Mouse (Mus musculus): ENCODE data around the gene Cpne2. TPM values are rescaled to one million over a fixed set of nuclear protein-coding genes. Genes with fewer than 3 reads are reported as not detected.
A peak's percentile ranks its signal among the peaks of the same experiment; 100 is the strongest.

Gene Cpne2
- total RNA-seq, 2 experiments from 2014 or later = 79.0 to 81.9 TPM

DNA sequence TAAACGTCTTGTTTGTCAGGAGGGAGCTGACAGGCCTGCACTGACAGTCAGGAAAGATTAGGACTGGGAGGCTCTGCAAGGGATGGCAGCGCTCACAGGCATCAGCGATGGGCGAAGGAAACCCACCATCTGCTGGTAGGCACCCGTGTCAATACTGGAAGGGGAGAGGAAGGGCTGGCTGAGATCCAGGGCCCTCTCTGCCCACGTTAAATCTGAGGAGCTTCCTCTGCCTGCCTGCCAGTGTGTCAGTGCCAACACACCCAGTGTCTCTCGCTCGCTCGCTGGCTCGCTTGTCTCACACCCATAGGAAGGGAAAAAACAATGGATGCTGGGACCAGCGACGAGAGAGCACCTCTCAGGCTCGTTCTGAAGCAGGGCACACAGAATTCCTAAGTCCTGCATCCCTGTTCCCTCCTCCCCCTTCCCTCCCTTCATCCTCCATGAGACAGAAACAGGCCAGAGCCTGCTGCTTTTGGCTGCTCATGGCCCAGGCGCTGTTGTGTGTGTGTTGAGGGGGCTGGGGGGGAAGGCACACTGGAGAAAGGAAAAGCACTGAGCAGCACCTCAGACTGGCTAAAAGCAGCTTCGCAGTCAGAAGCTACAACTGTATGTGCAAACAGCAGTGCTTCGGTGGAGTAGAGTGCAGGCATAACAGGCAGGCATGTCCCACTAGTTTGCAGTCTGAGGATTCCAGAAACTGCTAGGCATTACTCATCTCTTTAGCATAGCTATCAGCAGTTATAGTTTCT is 41.5 kb downstream of the Cpne2 start:
- peak; percentile 77 to 84 for DNase-seq (ENCODE audit: low spot score in 2 of 2)

DNA sequence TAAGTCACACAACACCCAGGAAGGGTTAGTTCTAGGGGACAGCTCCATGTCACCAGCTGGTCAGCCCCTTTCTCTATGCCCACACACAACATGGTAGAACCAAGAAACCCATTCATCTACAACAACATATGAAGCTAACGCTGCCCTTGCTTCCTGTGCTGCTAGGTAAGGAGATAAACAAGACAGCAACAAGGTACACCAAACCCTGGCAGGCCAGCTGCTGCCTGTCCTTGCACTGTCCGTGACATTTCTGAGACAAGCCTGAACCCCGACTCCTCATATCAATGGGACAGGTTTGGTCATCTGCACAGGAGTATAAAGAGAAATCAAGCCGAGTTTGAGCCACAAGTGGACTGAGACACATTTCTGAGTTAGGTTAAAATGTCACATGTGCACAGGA is 42.4 kb downstream of the Cpne2 start:
- no peak for DNase-seq (ENCODE audit: low spot score in 2 of 2)

DNA sequence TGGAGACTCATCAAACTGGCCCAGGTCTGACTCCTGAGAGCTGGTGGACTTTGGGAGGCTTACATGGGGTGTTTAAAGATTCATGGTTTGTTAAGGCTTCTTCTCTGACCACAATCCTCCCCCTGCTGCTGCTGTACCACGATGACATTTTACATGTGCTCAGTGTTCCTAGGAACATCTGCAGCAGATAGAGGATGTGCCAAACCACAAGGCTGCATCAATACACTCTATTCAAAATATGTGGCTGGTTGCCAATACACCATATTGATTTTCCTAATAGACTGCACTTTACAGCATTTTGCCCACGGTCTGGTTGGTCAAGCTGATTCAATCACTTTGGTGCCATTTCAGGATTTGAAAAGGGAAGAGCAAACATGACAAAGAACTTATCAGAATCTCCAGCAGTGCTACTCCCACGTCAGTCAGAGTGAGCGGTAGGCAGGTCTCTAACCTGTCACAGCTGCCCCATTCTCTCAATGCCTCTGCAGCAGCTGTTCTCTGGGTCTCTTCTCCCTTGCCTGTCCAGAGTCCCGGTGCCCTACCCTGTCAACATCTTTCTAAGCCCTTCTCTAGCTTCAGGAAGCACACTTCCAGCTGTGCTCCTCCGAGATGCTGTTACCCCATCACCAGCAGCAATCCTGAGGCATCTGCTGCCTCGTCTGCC is 49.2 kb downstream of the Cpne2 start:
- no peak for DNase-seq (ENCODE audit: low spot score in 2 of 2)

DNA sequence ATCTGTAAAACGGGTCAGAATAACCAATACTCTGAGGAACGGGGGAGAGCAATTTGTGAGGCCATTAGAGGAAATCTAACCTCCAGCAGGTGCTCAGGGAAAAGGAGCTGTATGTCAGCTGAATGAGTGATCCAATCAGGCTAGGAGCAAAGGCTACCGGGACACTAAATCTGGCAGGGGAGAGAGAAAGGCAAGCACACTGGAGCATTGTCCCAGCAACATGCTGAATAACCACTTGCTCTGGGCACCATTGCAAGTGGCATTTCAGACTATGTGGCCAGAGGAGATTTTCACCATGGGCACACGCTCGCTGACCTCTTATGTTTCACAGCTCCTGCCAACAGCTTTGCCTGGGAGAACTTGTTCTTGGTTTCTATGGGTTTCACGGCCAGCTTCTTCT is 49.8 kb downstream of the Cpne2 start:
- DNase-seq (ENCODE audit: low spot score in 2 of 2) = no peak

DNA sequence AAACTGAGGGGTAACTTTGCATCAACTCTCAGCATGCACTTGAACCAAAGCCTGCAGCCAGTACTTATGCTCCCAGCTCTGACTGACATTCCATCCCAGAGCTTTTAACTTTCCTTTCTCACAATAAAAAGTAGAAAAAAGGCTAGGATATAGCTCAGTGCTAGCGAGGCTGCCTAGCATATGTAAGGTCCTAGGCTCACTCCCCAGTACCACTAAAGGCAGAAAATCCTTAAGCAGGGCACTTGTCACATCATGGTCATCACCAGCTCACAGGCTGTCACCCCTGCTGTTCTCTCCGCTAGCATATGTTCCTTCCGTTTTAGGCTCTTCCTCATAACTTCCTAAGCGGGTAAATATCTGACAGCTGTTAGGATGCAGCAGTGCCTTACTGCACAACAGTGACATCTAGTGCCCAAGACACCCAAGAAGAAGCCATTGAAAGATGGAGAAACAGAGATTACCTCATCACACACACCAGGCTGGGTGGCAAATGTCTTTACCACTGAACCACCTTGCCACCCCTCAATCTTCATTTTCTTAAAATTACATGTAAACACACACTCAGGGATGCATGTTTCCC is 51.5 kb downstream of the Cpne2 start:
- peak; percentile 68 to 70 for DNase-seq (ENCODE audit: low spot score in 2 of 2)

DNA sequence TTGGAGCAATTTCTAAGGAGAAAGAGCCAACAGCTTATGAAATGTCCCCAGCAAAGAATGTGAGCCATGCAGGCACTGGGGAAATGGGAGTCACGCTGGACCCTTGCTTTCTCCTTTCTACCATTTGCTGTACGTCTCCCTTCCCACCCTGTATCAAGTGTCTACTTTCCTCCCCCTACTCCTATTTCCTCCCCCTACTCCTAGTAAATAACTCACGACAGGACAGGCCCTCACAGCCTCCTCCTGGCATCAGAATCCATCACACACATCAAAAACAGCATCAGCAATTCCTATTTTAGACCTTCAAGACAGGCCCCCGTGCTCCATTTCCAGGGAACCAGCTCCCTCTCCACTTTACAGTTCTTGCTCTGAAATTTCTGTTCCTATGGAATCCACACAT is 58.9 kb downstream of the Cpne2 start:
- DNase-seq (ENCODE audit: low spot score in 2 of 2) = no peak

DNA sequence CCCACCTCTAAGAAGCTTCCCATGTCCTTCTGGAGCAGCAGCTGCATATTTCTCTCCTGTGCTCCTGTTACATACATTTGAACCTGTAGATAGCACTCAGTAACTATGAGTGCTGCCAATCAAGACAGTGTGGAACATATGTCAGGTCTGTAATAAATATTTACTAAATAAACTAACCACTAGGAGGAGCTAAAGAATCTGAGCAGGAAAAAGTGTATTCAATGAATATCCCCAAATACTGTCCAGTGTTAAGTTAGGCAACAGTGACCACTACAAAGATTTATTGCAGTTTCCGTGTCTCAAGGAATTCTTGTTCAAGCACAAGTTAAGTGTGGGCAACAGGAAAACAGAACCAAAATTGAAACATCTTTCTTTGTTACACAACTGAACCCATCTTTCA is 61.4 kb downstream of the Cpne2 start:
- no peak for DNase-seq (ENCODE audit: low spot score in 2 of 2)

DNA sequence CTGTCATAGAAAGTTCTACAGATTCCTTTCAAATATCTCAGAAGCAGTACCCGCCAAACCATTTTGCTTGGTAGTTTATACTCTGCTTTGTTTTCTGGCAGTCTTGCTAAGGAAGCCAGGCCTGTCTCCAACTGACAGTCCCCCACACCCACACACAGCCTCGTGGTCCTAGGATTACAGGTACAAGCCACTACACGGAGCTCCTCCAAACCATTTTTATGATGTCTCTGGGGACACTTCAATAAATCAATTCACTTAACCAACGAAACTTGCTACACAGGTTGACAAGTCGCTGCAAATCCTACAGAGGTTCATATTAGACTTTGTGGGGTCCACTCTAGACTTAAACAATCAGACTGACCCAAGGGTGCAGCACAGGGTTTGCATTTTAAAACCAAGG is 67.7 kb downstream of the Cpne2 start:
- DNase-seq (ENCODE audit: low spot score in 2 of 2) = no peak

DNA sequence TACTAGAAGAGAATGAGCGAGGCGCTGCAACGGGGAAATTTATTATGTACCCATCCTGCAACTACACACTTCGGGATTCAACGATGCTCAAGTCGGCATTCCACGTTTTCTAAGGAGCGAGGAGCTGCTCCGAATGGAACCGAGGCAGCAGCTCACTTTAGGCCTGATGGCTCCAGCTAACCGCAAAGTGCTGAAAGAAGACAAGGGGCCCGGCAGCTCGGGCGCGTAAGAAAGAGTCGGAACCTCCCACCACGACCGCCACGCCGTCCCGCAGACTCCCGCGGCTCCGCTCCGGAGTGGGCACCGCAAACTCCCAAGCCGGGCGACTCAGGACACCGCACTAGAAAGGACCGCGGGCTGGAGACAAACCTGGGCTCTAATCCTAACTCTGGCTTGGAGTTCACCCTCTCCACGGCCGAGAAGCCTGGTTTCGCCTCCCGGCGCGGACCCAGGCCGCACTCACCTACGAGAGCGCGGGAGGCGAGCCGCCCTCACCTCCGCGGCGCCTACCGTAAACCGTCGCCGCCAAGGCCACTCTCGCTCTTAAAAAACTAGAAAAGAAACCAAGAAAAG is 68.3 kb downstream of the Cpne2 start:
- DNase-seq (ENCODE audit: low spot score in 2 of 2) = peak; percentile 41 to 51

DNA sequence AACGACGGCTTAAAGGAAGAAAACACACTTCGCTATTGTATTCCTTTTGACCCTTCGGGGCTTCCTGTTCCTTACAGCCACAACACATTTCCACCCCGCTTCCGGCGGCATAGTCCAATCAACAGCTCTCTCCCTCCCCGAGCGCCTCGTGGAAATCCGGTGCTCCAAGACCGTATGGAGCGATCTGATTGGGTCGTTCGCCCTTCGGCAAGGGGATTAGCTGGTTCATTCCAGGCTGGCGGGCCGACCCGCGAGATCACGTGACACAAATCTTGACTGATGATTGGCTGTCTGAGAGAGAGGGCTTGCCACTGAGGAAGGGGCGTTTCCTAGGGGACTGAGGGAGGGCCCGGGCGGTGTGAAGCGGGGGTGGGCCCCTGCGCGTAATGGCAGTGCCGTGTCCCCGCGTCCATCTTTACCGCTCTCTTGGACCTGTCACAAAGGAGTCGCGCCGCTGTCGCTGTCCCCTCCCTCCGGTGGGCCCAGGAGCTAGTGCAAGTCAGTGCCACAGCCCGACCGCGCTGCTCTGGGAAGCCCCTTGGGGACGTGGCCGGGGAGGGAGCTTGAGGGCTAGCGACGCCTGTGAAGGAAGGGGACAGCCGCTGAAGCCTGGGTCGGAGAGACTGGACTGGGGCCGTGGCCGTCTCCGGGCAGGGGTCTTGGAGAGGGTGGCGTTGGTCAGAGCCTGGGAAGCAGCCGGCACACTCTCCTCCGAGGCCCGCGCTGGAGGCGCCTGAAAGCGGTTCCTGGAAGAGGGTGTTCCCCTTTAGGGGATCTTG is 69.0 kb downstream of the Cpne2 start, which contains the start of the genes Rspry1 and Fam192a:
Rspry1 (plus strand) TSS at position 331 of the 779 bp plus-strand sequence.
Fam192a (minus strand) TSS at position 391 of the 779 bp plus-strand sequence.
- peak; percentile 100 for DNase-seq (ENCODE audit: low spot score in 2 of 2)

DNA sequence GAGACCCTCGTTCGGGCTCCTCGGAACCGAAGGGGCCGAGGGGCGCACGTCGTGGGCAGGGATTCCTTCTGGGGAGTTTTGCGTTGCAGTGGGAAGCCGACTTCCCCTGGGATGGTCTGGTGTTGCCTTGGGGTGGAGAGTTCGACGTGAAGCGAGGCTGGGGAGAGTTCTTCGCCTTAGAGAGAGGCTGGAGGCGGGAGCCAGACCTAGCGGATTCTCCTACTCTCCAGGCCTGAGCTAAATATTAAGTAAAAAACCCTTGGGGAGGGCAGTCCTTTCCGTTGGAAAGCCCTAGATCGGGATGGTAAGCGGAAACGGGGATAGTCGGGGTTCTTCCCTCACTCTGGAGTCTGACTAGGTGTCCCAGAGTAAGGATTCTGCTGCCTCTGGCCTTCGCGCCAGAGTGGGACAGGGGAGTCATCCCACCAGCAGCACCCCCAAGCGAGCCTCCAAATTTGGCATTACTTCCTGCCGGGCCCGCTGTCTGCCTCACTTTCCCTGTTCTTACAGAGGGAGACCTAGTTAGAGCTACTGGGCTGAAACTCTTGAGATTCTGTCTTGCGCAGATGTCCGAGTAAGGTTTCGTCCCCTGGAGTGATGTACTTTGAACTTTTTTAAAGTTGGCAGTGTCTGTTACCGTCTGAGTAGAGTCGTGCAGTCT is 69.8 kb downstream of the Cpne2 start:
- peak; percentile 21 to 25 for DNase-seq (ENCODE audit: low spot score in 2 of 2)

DNA sequence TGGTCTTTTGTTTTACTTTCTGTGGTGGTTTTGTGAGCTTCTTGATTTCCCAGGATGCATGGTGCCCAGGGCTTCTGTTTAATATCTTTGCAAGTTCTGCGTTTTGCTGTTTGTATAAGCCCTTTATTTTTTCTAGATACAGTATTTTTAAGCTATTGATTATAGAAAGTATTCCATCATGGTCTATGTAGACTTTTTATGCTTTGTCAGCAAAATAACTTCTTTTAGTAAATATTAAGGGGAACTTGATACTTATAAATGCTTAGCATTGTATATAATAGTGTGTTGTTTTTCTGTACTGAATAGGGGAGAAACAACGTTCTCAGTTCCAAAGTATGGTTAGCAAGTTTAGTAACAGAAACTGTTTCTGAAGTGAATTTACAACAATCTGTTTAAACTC is 71.2 kb downstream of the Cpne2 start:
- no peak for DNase-seq (ENCODE audit: low spot score in 2 of 2)

DNA sequence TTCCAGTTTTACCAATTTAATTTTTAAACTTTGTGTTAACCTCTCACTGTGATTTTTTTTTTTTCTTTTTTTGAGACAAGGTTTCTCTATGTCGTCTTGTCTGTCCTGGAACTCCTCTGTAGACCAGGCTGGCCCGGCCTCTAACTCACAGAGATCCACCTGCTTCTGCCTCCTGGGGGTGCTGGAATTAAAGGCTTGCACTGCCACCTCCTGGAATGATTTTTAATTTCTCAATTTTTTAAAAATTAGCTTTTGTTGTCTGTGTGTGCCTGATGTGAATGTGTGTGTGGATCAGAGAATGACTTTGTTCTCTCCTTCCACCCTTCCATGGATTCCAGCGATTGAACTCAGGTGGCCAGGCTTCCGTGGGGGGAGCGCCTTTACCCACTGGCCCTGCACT is 74.3 kb downstream of the Cpne2 start:
- DNase-seq (ENCODE audit: low spot score in 2 of 2) = no peak

Small RNA genes lying within 50 kb of the gene (microRNA-seq; reads per million reads assigned to microRNA genes)
- 0 reads per million in 2 experiments for gene Mir7072

Other genes starting within 250 kb of the Cpne2 start
- gene Slc12a3, start 203.8 kb upstream of the Cpne2 start, total RNA-seq (2021) = under 1 TPM; 0.38 to 0.57 TPM
- 10 to 100 TPM; 35.5 to 36.2 TPM for gene Herpud1, start 146.6 kb upstream of the Cpne2 start, total RNA-seq (2021)
- under 1 TPM; 0.50 to 0.51 TPM for gene Nlrc5, start 98.6 kb upstream of the Cpne2 start, total RNA-seq (2021)
- gene Rspry1, start 68.9 kb downstream of the Cpne2 start, total RNA-seq (2021) = 10 to 100 TPM; 32.6 to 38.7 TPM
- 10 to 100 TPM; 37.5 to 42.9 TPM for gene Fam192a, start 69.0 kb downstream of the Cpne2 start, total RNA-seq (2021)
- gene Arl2bp, start 133.6 kb downstream of the Cpne2 start, total RNA-seq (2021) = 100 to 1,000 TPM; 158 to 163 TPM
- gene Pllp, start 163.3 kb downstream of the Cpne2 start, total RNA-seq (2021) = 10 to 100 TPM; 26.9 to 27.6 TPM
- gene Ccl22, start 212.6 kb downstream of the Cpne2 start, total RNA-seq (2021) = not detected
- gene Cx3cl1, start 239.0 kb downstream of the Cpne2 start, total RNA-seq (2021) = 100 to 1,000 TPM; 348 to 361 TPM